Mouse (Mus musculus): Measurements from ENCODE around the gene Igsf23. TPM values are rescaled to one million over a fixed set of nuclear protein-coding genes. Genes with fewer than 3 reads are reported as not detected.
A peak's percentile ranks its signal among the peaks of the same experiment; 100 is the strongest.
"Not testable (repeated sequence)": the region's sequence is repeated elsewhere in the genome, so short reads cannot be mapped to it uniquely, and the experiment has no call there.

The Igsf23 gene
- total RNA-seq (2017), result 0.29 and 0.46 TPM in 2 replicates

DNA sequence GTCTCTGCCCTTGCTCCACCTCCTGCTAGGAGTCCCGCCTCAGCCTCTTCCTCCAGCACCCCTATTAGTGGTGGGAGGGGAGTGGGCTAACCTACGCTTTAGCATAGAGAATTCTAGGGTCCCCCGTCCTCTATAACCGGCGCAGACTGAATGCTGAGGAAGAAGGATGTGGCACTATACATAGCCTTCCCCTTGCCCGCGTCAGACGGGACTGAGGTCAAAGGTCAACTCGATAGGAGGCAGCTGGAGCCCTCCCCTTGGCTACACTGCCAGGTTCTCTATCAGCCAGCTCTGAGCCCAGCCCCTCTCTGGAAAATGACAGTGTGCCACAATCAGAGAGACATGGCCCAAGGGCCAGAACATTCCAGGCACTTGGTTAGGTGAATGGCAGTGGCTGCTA lies at the start of gene Igsf23:
Gene Igsf23 (minus strand): TSS at position 168 of the 400 bp plus-strand sequence.
- ATAC-seq (replicated peaks; ENCODE audit: low read depth, poor library complexity, severe bottlenecking), result no peak

DNA sequence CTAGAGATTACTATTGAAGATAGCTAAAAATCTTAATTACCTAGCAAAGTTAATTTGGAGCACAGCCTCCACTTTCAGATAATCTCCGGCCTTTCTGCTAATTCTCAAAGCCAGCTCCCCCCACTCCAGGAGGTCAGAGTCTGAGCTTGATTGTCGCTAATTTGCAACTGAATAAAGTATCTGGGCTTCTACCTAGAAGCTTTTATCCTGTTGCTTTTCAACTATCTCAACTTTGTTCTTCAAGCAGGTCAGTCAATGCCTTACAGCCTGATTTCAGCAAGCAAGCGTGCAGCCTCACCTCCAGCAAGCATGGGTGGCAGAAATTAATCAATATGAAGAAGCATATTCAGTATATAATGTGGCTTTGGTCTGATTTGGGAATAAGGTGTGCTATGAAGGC lies 46.2 kb upstream of the Igsf23 start:
- not testable (repeated sequence) for ATAC-seq (replicated peaks; ENCODE audit: low read depth, poor library complexity, severe bottlenecking)

DNA sequence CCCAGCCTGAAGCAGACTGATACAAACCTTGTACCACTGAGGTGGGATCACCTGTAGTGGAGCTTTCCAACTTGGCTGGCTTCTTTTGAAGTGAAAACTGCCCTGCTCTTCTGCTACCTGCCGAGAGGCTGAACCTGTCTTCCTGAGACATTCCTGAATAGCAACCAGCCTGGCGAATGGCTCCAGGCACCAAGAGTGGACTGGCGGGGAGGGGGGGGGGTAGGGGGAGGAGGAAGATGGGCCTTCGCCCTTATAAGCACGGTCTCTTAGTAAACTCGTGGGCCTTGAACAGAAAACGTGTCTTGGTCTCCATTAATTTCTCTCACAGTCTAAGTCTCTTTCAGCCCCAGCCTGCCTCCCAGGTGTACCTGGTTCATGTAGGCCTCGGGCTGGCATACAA lies 40.6 kb upstream of the Igsf23 start, which contains the start of gene Nlrp9b:
Gene Nlrp9b (plus strand): TSS at position 301 of the 400 bp plus-strand sequence.
- ATAC-seq (replicated peaks; ENCODE audit: low read depth, poor library complexity, severe bottlenecking), result not testable (repeated sequence)

DNA sequence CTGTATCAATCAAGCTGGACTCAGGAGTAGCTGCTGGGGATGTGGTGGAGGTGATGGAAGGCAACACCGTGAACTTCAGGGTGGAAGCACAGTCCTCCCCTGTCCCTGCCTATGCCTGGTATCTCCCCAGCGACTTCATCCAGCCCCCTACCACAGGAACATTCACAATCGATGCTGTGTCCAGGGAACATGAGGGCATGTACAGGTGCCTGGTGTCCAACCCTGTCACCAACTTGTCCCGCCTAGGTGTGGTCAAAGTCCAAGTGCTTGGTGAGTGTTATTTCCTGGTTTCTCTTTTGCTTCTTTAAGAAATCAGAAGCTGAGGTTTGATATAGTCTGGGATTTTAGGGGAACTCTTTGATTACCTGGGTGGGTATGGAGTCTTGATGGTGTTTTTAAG lies 21.0 kb upstream of the Igsf23 start:
- no peak for ATAC-seq (replicated peaks; ENCODE audit: low read depth, poor library complexity, severe bottlenecking)

DNA sequence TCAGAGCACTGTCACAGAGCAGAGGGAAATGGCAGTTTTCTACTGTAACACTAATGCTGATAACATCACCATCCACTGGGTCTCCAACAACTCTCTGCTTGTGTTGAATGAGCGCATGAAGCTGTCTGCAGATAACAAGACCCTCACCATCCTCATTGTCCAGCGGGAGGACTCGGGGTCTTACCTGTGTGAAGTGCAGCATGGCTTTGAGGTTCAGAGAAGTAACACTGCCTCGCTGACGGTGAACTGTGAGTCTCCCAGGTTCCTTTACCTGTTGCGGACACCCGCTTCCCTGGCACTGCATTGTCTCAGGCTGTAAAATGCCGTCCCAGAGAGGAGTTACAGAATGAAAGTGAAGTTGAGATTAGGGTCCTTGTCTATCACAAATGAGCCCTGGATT lies 19.6 kb upstream of the Igsf23 start:
- ATAC-seq (replicated peaks; ENCODE audit: low read depth, poor library complexity, severe bottlenecking), result no peak

DNA sequence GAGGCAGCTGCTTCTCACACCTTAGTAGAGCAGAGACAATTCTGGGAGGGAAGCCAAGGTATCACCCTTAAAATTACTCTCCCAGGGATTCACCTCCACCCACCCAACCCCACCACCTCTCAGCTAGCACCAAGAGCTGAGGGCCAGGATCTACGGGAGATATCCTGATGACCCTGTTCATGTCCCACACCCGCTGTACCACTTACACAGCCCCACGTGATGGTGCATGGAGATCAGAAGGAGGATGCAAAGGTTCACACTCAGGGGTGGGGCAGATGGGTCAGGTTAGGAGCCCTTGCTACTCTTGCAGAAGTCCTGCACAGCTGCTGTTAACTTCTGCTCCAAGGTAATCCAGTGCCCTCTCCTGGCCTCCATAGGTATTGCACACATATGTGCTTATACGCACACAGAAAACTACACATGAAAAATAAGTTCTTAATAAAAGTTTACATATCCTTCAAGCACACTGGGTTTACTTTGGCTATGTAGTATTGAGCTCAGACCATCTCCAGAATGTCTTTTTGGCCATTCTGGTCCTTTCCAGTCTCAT lies 19.1 kb upstream of the Igsf23 start:
- ATAC-seq (replicated peaks; ENCODE audit: low read depth, poor library complexity, severe bottlenecking), result no peak

DNA sequence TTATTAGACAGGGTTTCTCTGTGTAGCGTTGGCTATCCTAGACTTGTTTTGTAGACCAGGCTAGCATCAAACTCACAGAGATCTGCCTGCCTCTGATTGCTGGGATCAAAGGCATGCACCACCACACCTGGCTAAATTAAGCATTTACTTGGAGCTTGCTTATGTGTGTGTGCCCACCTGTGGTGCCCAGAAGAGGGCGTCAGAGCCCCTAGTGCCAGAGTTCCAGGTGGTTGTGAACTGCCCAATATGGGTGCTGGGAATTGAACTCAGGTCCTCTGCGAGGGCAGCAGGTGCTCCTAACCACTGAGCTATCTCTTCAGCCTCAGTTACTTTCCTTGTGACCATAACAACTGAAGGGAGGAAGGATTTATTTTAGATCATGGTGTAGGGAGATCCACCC lies 18.6 kb upstream of the Igsf23 start:
- ATAC-seq (replicated peaks; ENCODE audit: low read depth, poor library complexity, severe bottlenecking), result no peak

DNA sequence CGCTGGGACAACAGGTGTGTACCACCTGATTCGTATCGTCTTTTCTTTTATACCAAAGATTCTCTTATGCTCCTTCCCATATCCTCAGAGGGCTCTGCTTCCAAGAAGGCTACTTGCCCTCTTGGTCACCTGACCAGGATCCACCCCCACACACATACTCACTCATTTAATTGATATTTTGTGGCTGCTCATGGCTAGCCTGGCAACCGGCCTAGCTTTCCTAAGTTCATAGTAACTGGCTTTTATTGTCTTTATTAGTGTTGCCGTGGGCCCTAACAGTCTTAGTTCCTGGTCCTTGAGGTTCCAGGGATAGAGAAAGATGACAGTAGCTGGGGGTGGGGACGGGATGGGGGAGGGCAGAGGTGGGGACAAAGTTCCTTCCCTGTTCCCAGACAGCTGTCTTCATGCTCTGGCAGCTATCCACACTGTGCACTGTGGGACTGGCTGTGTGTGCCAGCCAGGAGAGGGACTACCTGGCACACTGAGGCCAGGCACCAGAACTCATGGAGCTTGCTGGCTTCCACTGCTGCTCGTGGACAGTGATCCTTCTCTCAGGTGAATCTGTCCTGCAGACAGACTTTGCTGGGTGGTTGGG lies 14.5 kb upstream of the Igsf23 start, which contains the start of gene Ceacam20:
Gene Ceacam20 (plus strand): TSS at position 428 of the 595 bp plus-strand sequence.
- ATAC-seq (replicated peaks; ENCODE audit: low read depth, poor library complexity, severe bottlenecking), result no peak

DNA sequence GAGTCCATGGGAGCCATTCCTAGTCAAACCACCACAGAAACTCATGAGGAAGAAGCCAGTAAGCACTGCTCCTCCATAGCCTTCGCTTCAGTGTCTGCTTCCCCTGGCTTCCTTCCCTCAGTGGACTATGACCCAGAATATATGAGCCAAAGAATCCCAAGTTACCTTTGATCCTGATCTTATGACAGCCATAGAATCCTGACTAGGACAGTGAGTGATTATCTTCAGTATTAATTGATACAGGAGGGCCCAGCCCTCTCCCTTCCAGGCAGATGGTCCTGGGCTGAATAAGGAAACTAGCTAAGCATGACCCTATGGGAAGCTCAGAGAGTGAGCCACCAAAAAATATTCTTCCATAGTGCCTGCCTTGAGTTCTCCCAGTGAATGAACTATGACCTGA lies 11.9 kb upstream of the Igsf23 start:
- ATAC-seq (replicated peaks; ENCODE audit: low read depth, poor library complexity, severe bottlenecking), result no peak

DNA sequence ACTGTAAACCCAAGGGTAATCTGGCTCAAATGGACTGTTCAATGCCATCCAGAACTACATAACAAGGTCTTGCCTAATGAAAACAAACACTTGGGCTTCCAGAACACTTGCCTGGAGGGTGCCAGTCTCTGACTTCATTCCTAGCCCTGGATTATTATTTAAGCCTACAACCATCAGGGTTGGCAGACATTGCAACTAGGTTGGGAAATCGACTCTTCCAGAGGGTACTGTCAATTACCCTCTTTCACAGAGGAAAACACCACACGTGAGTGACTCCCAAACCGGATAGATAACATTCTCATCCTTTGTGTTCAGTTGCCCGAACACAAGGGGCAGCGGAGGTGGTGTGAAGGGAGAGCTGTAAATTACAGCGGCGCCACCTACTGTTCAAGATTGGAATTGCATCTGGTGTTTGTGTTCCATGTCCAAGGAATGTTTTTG lies 5.8 kb upstream of the Igsf23 start:
- peak; percentile 98 for ATAC-seq (replicated peaks; ENCODE audit: low read depth, poor library complexity, severe bottlenecking)

DNA sequence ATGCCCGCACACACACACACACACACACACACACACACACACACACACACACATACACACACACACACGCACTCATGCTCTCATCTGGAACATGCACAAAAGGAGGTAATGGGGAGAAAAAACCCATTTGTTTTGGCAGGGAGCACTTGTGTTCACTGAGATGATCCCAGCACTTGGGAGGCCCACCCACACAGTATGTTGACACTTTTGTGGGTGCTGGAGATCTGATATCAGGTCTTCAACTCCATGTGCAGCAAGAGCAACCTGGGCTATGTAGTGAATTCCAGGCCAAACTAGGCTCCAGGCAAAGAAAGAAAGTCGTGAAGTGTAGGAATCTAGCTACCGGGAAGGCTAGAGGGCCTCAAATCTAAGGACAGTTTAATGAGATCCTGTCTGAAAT lies 5.3 kb upstream of the Igsf23 start:
- ATAC-seq (replicated peaks; ENCODE audit: low read depth, poor library complexity, severe bottlenecking), result 0 out of 2 replicates have a peak, but pooled peaks have one; percentile 22

DNA sequence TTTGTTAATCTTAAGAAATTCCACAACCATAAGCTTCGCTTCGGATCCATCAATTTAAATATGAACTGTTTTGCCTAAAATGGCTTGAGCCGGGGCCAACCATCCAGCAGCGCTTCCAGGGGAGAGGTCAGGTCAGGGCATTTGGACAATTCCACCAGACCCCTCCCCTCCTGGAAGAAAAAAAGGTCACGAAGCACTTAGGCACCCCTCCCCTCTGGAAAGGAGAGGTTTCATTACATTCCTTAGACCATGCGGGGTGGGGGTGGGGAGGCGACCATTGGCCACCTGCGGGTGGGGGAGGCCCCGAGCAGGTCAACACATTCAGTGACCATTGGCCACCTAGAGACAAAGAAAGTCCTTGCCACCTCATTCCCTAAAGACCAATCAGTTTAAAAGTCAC lies 2.5 kb upstream of the Igsf23 start:
- no peak for ATAC-seq (replicated peaks; ENCODE audit: low read depth, poor library complexity, severe bottlenecking)

DNA sequence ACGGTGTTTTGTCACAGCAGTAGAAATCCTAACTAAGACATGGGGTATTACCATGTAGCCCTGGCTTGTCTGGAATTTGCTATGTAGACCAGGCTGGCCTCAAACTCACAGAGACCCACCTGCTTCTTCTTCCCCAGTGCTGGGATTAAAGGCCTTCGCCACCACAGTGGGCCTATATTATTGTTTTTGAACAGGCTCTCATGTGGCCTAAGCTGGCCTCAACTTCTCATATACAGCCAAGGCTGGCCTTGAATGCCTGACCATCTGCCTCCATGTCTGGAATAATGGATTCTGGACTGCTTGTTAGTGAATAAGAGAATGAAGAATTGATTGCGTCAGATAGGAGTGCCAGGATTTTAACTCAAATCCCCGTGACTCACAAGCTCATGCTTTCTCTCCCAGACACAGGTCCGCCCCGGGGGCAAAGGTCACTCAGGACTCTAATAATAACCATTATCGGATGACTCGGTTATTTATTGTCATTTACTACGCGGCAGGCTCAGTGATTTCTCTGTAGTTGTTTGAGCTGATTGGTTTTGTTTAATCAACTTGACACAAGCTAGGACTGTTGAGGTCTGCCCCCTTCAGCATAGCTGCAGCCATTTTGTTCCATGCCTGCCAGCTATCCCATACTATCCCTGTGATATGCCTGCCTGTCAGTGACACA lies 1.9 kb upstream of the Igsf23 start:
- ATAC-seq (replicated peaks; ENCODE audit: low read depth, poor library complexity, severe bottlenecking), result no peak

DNA sequence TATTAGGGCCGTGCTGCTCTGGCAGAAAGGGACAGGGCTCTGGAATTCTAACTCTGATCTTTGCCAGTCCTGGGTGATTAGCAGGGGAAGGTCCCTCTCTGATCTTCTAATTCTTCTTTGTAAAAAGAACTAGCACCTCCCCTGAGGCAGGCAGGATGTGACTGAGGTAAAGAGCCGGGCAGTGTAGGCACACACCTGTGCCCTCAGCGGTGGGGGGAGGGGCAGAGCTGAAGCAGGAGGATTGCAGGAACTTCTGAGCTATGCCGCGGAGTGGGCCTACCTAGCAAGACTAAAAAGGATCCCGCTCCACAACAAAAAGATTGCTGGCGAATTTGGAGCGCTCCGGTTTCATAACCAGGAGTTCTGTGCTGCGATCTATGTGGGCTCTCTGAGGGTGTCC lies 560 bp downstream of the Igsf23 start:
- ATAC-seq (replicated peaks; ENCODE audit: low read depth, poor library complexity, severe bottlenecking), result no peak

DNA sequence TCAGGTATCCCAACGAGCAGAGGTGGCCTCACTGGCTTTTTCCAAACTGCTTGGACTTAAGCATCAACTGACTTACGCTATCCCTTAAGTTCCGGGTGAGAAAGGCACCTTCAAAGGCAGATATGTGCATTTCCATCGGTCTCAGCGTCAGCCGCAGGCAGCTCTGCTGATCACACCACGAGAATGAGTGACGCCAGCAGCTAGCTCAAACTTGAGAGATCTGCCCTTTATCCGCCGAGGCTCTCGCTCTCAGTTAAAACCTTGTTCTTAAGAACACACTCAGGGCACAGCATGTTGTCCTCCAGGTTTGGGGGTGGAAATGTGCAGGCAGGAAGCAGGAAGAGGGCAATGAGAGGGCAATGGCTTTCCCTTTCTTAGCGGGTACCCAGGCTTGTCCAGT lies 1.6 kb downstream of the Igsf23 start:
- ATAC-seq (replicated peaks; ENCODE audit: low read depth, poor library complexity, severe bottlenecking), result no peak

DNA sequence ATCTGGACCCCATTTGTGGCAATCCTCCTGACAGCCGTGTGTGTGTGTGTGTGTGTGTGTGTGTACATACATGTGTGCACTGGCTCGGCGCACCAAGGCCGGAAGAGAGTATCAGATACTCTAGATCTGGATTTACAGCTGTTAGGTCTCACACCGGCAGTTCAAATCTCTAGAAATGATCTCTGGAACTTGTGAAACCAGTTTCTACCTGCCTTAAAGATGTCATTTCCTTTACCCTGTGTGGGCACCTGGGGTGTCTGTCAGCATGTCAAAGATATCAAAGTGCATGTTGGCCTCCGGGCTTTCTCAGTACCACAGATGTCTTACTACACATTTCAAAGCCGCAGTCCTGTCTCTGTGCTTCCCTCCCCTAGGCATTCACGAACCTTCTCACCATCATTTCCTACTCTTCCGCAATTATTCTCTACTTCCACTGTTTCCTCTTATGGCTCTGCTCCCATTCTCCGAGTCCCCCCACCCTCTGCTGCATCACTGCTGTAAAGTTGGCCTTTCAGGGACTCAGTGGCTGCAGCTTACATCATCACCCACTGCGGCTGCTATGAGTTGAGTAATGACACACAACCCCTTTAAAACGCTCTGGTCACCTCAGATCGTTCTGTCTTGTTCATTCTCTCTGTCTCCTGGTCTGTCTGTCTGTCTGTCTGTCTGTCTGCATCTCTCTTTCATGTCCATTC lies 4.6 kb downstream of the Igsf23 start:
- no peak for ATAC-seq (replicated peaks; ENCODE audit: low read depth, poor library complexity, severe bottlenecking)

DNA sequence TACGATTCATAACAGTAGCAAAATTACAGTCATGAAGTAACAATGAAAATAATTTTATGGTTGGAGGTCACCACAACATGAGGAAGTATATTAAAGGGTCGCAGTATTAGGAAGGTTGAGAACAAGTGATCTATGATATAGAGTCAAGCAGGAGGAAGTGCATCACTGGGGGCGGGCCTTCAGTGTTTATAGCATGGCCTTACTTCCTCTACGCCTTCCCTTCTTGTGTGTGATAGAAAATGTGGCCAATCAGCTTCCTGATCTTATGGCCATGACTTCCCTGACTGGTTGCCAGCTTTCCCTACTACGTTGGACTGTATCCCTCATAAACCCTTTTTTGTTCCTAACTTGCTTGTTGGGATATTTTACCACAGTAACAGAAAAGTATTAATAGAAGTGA lies 5.4 kb downstream of the Igsf23 start:
- ATAC-seq (replicated peaks; ENCODE audit: low read depth, poor library complexity, severe bottlenecking), result peak; percentile 57; the same call in 1 of the 2 replicates

DNA sequence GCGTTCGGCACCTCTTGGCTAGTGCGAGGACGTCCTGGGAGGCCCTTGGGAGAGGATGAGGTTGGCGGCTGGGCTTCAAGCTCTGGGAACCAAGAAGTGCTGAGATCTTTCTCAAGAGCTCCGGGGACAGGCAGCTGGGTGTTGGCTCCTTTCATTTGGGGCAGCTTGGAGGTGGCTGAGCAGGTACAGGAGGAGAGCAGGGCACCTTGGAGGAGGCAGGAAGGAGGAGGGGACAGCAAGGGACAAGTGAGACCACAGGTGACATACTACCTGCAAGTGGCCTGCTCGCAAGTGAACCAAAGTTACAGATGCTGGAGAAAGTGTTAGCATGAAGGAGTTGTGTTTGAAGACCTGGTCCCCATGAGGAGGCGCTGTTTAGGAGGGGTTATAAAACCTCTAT lies 5.8 kb downstream of the Igsf23 start:
- ATAC-seq (replicated peaks; ENCODE audit: low read depth, poor library complexity, severe bottlenecking), result no peak

DNA sequence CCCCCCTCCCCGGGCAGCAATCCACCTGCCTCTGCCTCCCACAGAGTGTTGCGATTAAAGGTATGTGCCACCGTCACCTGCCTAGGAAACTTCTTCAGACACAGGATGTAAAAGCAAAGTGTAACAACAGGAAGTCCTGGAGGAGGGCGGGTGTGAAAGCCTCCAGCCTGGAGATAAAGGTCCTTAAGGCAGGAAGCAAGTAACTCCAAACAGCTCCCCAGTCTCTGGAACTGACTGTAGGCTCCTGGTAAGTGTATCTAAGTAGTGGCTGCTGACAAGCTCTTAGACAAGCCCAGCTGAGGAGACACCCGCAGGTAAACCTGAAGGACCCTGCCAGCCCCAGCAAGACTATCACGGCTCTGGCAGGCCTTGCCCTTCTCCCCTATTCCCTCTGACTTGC lies 10.3 kb downstream of the Igsf23 start:
- ATAC-seq (replicated peaks; ENCODE audit: low read depth, poor library complexity, severe bottlenecking), result peak; percentile 9; the same call in 1 of the 2 replicates

DNA sequence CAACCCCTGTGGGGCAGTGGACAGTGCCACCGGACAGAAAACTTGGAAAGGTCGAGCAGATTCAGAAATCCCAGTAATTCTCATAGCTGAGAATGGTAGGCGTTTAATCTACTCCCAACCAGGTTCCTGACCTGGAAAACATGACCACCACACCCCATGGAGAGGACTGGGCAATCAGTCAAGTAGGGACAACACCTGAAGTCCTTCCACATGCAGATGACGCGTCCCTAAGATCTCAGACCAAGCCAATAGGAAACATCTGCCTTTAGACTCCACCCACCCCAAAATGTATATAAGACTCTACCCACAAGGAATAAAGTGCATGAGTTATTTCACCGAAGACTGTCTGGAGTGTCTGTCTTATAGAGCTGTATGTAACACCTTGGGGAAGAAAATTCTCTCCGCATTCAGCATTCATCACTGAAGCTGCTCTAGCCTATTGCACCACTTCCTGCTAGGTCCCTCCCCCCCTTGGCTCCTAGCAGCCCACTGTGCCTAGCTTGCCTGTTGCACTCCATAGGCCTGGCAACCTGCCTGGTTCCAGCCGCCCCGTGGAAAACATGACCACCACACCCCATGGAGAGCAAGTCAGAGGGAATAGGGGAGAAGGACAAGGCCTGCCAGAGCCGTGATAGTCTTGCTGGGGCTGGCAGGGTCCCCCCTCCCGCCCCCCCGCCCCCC lies 10.9 kb downstream of the Igsf23 start:
- peak; percentile 71 for ATAC-seq (replicated peaks; ENCODE audit: low read depth, poor library complexity, severe bottlenecking)

All from common myeloid progenitor, adult 5-6 weeks (primary cell).